Mouse (Mus musculus): Measurements from ENCODE around the gene Fam186b. TPM values are rescaled to one million over a fixed set of nuclear protein-coding genes. Genes with fewer than 3 reads are reported as not detected.

Gene Fam186b
- polyA plus RNA-seq (2012) = not detected in 2 replicates

DNA sequence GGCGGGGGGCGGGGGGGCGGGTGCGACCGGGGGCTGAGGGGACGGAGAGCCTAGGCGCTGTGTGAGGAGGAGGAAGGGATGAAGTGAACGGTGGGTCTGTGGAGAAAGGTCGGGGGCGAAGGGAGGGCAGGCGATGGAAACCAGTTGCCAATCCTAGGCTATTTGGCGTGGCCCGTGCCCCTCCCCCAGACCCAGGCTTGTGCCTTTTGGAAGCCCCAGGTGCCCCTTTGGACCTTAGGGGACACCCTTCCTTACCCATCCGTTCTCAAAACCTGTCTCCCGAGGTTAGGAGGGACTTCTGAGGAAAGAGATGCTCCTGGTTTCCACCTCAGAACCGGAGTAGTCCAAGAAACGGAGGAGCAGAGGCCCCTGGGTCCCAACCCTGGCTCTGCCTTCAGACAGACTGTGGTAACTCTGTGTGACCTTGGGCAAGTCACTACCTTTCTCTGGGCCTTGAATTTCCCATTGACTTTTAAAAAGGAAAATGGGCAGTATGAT lies at the start of gene Fam186b:
TSS of gene Fam186b (minus strand) at position 405 of the 498 bp plus-strand sequence.

DNA sequence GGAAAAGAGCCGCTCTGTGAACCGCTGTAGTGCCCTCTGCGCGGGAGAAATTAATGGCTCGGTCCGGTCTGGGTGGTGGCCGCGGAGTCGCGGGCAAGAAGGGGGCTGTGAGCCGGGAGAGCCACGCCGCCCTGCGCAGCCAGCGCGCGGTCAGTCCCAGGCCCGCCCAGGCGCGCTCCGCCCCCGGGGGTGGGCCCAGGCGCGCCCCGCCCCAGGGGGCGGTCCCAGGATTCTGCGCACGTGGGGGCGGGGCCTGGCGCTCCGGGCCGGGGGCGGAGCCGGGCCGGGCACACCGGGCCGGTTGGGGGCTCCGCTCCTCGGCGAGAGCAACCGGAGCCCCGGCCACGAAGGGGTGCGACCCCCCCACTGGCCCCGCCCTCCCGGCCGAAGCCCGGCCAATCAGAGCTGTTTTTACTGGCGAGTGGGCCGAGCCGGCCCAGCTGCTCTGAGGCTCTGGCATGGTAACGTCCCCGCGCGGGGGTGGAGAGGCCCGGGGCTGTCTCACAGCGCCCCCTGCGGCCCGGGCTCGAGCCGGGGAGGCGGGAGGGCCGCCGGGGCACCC lies 794 bp downstream of the Fam186b start, which contains the start of gene Prpf40b:
TSS of gene Prpf40b (plus strand) at position 275 of the 562 bp plus-strand sequence.

DNA sequence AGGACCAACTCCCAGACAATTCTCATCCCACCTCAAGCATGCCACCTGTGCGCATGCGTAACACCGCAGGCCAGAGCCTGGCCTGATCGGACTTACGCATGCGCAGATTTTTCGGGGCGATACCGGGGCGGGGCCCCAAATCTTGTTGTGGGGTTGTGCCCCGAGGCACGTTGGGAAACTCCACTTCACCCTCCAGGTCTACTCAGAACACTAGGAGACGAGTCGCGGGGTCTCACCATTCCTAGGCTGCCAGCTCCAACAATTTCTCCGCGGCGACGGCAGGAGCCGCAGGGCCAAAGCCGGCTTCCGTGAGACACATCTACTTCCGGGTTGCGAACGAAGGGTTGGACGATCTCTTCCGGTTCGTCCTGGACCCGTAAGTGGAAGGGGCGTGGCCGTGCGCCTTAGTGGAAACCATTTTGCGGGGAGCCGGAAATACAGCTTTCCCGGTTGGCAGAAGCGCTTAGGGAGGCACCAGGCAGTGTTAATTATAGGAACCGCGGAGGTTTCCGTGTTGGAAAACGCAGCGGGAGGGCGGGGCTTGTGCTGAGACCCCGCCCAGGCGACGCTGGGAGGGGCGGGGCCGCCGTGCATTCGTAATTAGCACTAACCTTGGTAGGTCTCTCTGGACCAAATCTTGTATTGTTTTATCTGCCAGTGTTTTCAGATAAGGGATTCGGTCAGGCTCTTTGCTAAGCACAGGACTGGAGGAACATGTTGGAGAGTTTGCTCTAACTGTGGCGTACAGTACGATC lies 43.9 kb downstream of the Fam186b start, which contains the start of gene Mcrs1:
TSS of gene Mcrs1 (minus strand) at position 336 of the 755 bp plus-strand sequence.

DNA sequence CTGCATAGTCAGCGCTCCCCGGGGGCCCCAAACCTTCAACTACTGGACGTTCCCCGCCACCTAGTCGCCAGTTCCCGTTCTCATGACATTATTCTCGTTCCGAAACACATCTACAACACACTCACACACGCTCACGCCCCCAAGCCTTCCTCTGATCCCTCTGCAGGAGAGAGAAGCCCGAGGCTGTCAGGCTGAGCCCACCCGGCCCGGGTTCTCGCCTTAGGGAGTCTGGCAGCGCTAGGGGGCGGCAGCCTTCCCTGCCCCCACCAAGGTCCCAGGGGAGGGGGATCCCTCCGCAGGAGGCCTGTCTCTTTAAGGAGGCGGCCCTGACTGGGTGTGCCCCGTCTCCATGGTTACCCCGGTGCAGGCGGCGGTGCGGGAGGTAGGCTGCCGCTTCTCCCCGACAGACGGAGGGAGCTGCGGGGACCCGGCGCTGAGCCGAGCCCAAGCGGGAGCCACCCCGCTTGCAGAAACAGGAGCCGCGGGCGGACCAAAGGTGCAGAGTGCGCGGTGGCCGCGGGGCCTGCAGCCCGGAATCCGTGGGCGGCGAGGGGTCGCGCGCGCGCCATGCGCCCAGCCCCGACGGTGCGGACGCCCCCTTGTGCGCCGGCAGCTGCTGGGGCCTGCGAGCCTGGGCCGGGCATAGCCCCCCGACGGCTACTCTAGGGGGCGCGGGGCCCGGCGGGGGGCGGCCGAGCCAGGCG lies 71.3 kb downstream of the Fam186b start, which contains the start of gene Kcnh3:
TSS of gene Kcnh3 (plus strand) at position 654 of the 704 bp plus-strand sequence.

Other genes with a start within 250 kb of the Fam186b start
- gene Prph, start 240.7 kb downstream of the Fam186b start, polyA plus RNA-seq (2012) = 0.21 and 0.74 TPM in 2 replicates
- 33.9 and 51.5 TPM in 2 replicates for gene Troap, start 221.3 kb downstream of the Fam186b start, polyA plus RNA-seq (2012)
- gene C1ql4, start 208.1 kb downstream of the Fam186b start, polyA plus RNA-seq (2012) = not detected in 2 replicates
- gene Dnajc22, start 202.7 kb downstream of the Fam186b start, polyA plus RNA-seq (2012) = not detected in 2 replicates
- gene Spats2, start 170.0 kb downstream of the Fam186b start, polyA plus RNA-seq (2012) = 0.12 and 0.16 TPM in 2 replicates
- gene Kcnh3, start 71.0 kb downstream of the Fam186b start, polyA plus RNA-seq (2012) = not detected in 2 replicates
- gene Mcrs1, start 43.9 kb downstream of the Fam186b start, polyA plus RNA-seq (2012) = 101 and 104 TPM in 2 replicates
- 36.6 and 37.4 TPM in 2 replicates for gene Prpf40b, start 801 bp downstream of the Fam186b start, polyA plus RNA-seq (2012)
- gene Fmnl3, start 74.6 kb upstream of the Fam186b start, polyA plus RNA-seq (2012) = 19.8 and 21.7 TPM in 2 replicates
- gene Tmbim6, start 97.0 kb upstream of the Fam186b start, polyA plus RNA-seq (2012) = 291 and 305 TPM in 2 replicates
- gene Nckap5l, start 161.9 kb upstream of the Fam186b start, polyA plus RNA-seq (2012) = 26.8 and 31.6 TPM in 2 replicates
- 2.7 and 5.4 TPM in 2 replicates for gene Bcdin3d, start 178.8 kb upstream of the Fam186b start, polyA plus RNA-seq (2012)
- gene Faim2, start 232.3 kb upstream of the Fam186b start, polyA plus RNA-seq (2012) = 0.40 and 0.65 TPM in 2 replicates

Data from megakaryocyte-erythroid progenitor cell, adult 5 weeks (primary cell).